ENCODE assay signal across 8 mouse cellular contexts in the genomic region with DNA sequence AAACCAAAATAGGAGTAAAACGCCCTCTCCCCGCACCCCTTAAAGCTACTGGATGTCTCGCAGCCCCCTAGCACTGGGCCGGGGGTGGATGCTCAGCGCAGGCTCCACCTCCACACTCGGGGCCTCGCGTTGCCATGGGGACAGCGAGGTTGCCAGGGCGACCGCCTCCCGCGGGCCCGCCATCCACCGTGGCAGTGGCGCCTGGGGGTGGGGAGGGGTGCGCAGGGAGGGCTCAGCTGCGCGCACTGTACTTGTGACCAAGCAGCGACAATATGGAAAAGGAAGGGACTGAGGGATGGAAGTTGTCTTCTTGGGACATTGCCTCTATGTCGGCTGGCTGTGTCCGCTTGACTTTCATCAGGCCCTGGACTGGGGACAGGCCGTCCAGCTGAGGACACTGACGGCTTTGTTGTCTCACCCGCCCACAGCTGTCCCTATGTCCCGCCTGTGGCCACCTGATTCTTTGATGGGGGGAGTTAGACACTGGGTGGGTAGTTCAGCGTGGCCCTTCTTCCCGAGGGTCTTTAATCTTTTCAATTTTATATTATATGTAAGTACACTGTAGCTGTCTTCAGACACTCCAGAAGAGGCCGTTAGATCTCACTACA. TPM values are rescaled to one million over a fixed set of nuclear protein-coding genes. Genes with fewer than 3 reads are reported as not detected.
DNase-seq lines count a peak whose midpoint lies in the region; ATAC-seq and TF ChIP-seq lines count a peak whose summit lies in the region.

No protein-coding gene starts in this region.

- no peak overlapping the region for H3K9ac ChIP-seq in liver, embryonic 12.5 days

- peak overlapping the region; percentile 85 for H3K27ac ChIP-seq in gastrocnemius, adult 2 months
- no peak overlapping the region for H3K27ac ChIP-seq in liver, embryonic 12.5 days

- peak; percentile 58 for DNase-seq in gastrocnemius, adult 2 months
- DNase-seq in gastrocnemius, postnatal 25 days, result no peak
- peak; percentile 55 to 69 for DNase-seq in cerebellum, postnatal 36 days
- DNase-seq in frontal cortex, postnatal 36 days (ENCODE audit: low spot score in 2 of 2), result peak; percentile 93 to 94
- peak; percentile 80 to 82 for DNase-seq in kidney, postnatal 4 days
- peak; percentile 87 for DNase-seq in right cerebral cortex, postnatal 4 days
- DNase-seq in spleen, postnatal 10 days (ENCODE audit: low spot score in 2 of 2), result no peak

- 0 out of 2 replicates have a peak, but pooled peaks have one; percentile 9 for ATAC-seq in liver, embryonic 12.5 days

- H3K4me3 ChIP-seq in gastrocnemius, adult 2 months, result no peak overlapping the region; the same call in 1 of the 2 replicates
- no peak overlapping the region for H3K4me3 ChIP-seq in liver, embryonic 12.5 days

- intact Hi-C loops in gastrocnemius, adult 2 months (cut with DNase I), result no loop called here

- H3K4me1 ChIP-seq in liver, embryonic 12.5 days, result peaks cover 79% of the 10 kb centered on the region

- H3K4me2 ChIP-seq in liver, embryonic 12.5 days, result no peak overlapping the region

- no peaks in the 10 kb centered on the region for H3K9me3 ChIP-seq in liver, embryonic 12.5 days (replicated peaks)

- peaks cover 5% of the 10 kb centered on the region; the same call in 1 of the 2 replicates for H3K27me3 ChIP-seq in liver, embryonic 12.5 days (replicated peaks)

- 45% methylated on average over 29 of the region's 29 CpGs for WGBS in liver, embryonic 12.5 days (ENCODE audit: insufficient replicate concordance)

- no peaks in the 10 kb centered on the region for H3K36me3 ChIP-seq in liver, embryonic 12.5 days

- TF ChIP-seq CTCF in gastrocnemius, adult 2 months (IDR thresholded peaks at IDR 0.05), result no peak

RNA-seq across cellular contexts. Expression of gene Palm, which starts 10.4 kb away (rescaled TPM):
- 10 to 100 TPM; 18.1 to 23.0 TPM for total RNA-seq in gastrocnemius, adult 2 months (2021)
- total RNA-seq in gastrocnemius, postnatal 25 days (2021), result 10 to 100 TPM; 23.6 to 24.8 TPM
- 12.4 and 13.2 TPM in 2 replicates for polyA plus RNA-seq in liver, embryonic 12.5 days (2016; fragmentation: Nextera tagmentation; extraction: Ambion mirVana)

RNA-seq across cellular contexts. Expression of gene Prss57, which starts 13.1 kb away (rescaled TPM):
- not detected for total RNA-seq in gastrocnemius, adult 2 months (2021)
- total RNA-seq in gastrocnemius, postnatal 25 days (2021), result not detected
- polyA plus RNA-seq in liver, embryonic 12.5 days (2016; fragmentation: Nextera tagmentation; extraction: Ambion mirVana), result 1.4 and 2.2 TPM in 2 replicates

RNA-seq across cellular contexts. Expression of gene Misp, which starts 17.0 kb away (rescaled TPM):
- total RNA-seq in gastrocnemius, adult 2 months (2021), result not detected
- total RNA-seq in gastrocnemius, postnatal 25 days (2021), result under 1 TPM in 1 of 2 experiments, not detected in 1; 0.40 TPM
- polyA plus RNA-seq in liver, embryonic 12.5 days (2016; fragmentation: Nextera tagmentation; extraction: Ambion mirVana), result 0.49 and 0.54 TPM in 2 replicates

RNA-seq across cellular contexts. Expression of gene Fstl3, which starts 26.7 kb away (rescaled TPM):
- 1 to 10 TPM; 1.0 to 1.5 TPM for total RNA-seq in gastrocnemius, adult 2 months (2021)
- total RNA-seq in gastrocnemius, postnatal 25 days (2021), result 1 to 10 TPM; 2.0 to 2.1 TPM
- 0.80 and 0.98 TPM in 2 replicates for polyA plus RNA-seq in liver, embryonic 12.5 days (2016; fragmentation: Nextera tagmentation; extraction: Ambion mirVana)

RNA-seq across cellular contexts. Expression of gene Rnf126, which starts 37.1 kb away (rescaled TPM):
- 10 to 100 TPM; 46.1 to 53.6 TPM for total RNA-seq in gastrocnemius, adult 2 months (2021)
- 10 to 100 TPM; 27.4 to 33.4 TPM for total RNA-seq in gastrocnemius, postnatal 25 days (2021)
- polyA plus RNA-seq in liver, embryonic 12.5 days (2016; fragmentation: Nextera tagmentation; extraction: Ambion mirVana), result 79.6 and 80.4 TPM in 2 replicates

Comparison
In these comparisons a context has a peak if more than half of its experiments do, and no peak if none do; other contexts are left out.
1. DNase-seq: peak in gastrocnemius, adult 2 months (single experiment), cerebellum, postnatal 36 days (2 of 2), frontal cortex, postnatal 36 days (2 of 2), kidney, postnatal 4 days (2 of 2) and right cerebral cortex, postnatal 4 days (single experiment); none in gastrocnemius, postnatal 25 days (single experiment) and spleen, postnatal 10 days (0 of 2).